Mouse (Mus musculus) G1E (cell line): ENCODE results near the gene Gm5108. TPM values are rescaled to one million over a fixed set of nuclear protein-coding genes. Genes with fewer than 3 reads are reported as not detected.

Source experiments
- ATAC-seq: 2 replicates; pipeline ENCODE4 v1.8.0; 2016; ENCODE audit warnings: mild to moderate bottlenecking; ENCODE audit not compliant: insufficient number of reproducible peaks, poor library complexity, low FRiP score, severe bottlenecking; ENCODE audit errors: extremely low read depth
- DNase-seq: peaks from one replicate; pipeline ENCODE4 v3.0.0; 2012; ENCODE audit warnings: low spot score
- H3K27me3 ChIP-seq: 2 replicates; pipeline ENCODE4 v1.6.1; 2012; ENCODE audit warnings: mild to moderate bottlenecking, low read length, inconsistent platforms; ENCODE audit not compliant: insufficient read depth
- H3K36me3 ChIP-seq: replicated peaks from 2 replicates; pipeline ENCODE3; 2012; ENCODE audit warnings: mild to moderate bottlenecking, inconsistent platforms
- H3K4me1 ChIP-seq: 2 replicates; pipeline ENCODE4 v1.6.1; 2012; ENCODE audit warnings: low read depth, low read length, inconsistent platforms, mixed read lengths; ENCODE audit not compliant: insufficient read depth
- H3K4me3 ChIP-seq: 2 replicates; pipeline ENCODE4 v1.5.1; 2012; ENCODE audit warnings: low read depth, mild to moderate bottlenecking, inconsistent platforms, low read length, moderate library complexity, mixed read lengths
- H3K9me3 ChIP-seq: replicated peaks from 2 replicates; pipeline ENCODE4 v1.6.1; 2012; ENCODE audit warnings: inconsistent platforms
- CTCF ChIP-seq: IDR thresholded peaks from 2 replicates; pipeline ENCODE4 v1.5.1; 2012; ENCODE audit warnings: low read depth, low read length, inconsistent platforms, mixed read lengths
- GATA1 ChIP-seq: IDR thresholded peaks from 2 replicates; pipeline ENCODE4 v1.6.1; 2012; ENCODE audit warnings: borderline replicate concordance, low read length, inconsistent platforms, mixed read lengths
- GATA2 ChIP-seq: IDR thresholded peaks from 2 replicates; pipeline ENCODE4 v1.6.1; 2012; ENCODE audit warnings: low read depth, low read length, inconsistent platforms, borderline replicate concordance
- POLR2AphosphoS5 ChIP-seq: IDR thresholded peaks from 2 replicates; pipeline ENCODE4 v1.6.1; 2012; ENCODE audit warnings: low read depth, low read length, inconsistent platforms; ENCODE audit not compliant: insufficient replicate concordance
- TAL1 ChIP-seq: conservative IDR thresholded peaks from 2 replicates; pipeline ENCODE4 v1.6.1; 2012; ENCODE audit warnings: low read depth, low read length, inconsistent platforms, mixed read lengths
- polyA plus RNA-seq: library from polyadenylated mRNA; stranded (reverse); fragments of >175 nt; gene quantifications from 2 replicates; pipeline ENCODE4 v1.2.3, GENCODE M21; 2012
- total RNA-seq, 2 experiments: library from RNA; stranded (forward) in 1 of 2; stranded (reverse) in 1 of 2; fragments of 200-1000 nt in 1 of 2; fragments of >200 nt in 1 of 2; fragmentation: Nextera tagmentation in 1 of 2; gene quantifications; 2 replicates each; pipeline ENCODE4 v1.2.3; 2014 to 2017

Gm5108 gene
- total and polyA plus RNA-seq, 3 experiments: not detected

DNA sequence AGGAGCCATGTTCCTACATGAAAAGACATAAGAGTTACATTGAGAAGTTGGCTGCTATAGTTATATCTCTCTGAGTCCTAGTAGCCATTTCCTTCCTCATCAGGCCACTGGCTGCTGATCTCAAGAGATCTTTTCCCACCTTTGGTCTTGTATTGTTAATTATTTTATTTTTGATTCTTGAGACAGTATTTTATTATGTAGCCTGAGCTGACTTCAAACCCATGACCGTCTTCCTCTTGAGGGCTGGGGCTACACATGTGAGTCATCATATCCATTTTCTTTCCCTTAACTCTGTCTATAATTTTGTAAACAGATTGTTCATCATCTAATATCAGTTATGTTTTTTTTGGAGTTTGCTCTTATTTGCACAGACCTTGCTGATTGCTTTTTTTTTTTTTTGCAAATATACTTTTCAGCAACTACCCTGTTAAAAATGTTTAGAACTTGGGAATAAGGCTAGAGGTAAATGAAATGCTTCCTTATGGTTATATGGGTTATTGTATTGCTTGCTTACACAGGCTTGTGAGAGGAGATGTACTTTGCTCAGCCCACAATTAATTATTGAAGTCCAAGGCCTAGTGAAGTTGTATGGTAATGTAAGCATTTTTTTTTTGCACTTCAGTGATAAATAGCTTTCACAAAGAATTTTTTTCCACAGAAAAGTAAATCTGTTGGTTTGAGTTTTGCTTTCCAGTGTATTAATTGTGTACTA lies 2.8 kb downstream of the Gm5108 start:
- H3K27me3 ChIP-seq: no peaks in the 10 kb centered on the region
- H3K4me1 ChIP-seq: no peaks in the 10 kb centered on the region
- H3K4me3 ChIP-seq: no peak overlapping the region
- TF ChIP-seq GATA2: no peak
- ATAC-seq (no peak), DNase-seq (no peak)
- H3K9me3 ChIP-seq: no peaks in the 10 kb centered on the region
- H3K36me3 ChIP-seq: no peaks in the 10 kb centered on the region

DNA sequence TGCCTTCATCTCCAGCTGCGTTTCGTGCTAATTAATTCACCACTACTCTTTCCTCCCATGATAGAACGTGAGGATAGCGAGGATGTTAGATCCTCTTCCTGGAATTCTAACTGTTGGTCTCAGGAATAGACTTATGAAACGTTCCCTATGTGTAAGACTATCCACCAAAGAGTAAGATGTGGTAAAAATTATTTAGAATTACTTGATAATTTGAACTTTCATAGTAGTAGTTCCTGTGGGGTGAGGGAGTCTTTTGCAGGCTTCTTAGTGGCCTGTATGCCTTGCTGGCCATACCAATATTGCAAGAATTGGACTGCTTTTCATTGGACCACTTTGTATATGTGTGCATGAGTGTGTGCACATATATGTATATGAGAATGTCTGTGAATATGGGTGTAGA lies 4.9 kb downstream of the Gm5108 start, which contains the start of gene Gm21905:
Gene Gm21905, minus strand, starts transcription at position 101 of the 400 bp plus-strand sequence.
- no peaks in the 10 kb centered on the region for H3K9me3 ChIP-seq
- no peaks in the 10 kb centered on the region for H3K4me1 ChIP-seq
- H3K27me3 ChIP-seq: no peaks in the 10 kb centered on the region
- ATAC-seq (no peak), DNase-seq (no peak)
- no peak for TF ChIP-seq GATA2
- TF ChIP-seq GATA1: no peak
- no peak for TF ChIP-seq POLR2AphosphoS5
- TF ChIP-seq CTCF: no peak
- TF ChIP-seq TAL1: no peak
- H3K4me3 ChIP-seq: no peak within 1 kb of the TSS
- H3K36me3 ChIP-seq: no peaks in the 10 kb centered on the region

DNA sequence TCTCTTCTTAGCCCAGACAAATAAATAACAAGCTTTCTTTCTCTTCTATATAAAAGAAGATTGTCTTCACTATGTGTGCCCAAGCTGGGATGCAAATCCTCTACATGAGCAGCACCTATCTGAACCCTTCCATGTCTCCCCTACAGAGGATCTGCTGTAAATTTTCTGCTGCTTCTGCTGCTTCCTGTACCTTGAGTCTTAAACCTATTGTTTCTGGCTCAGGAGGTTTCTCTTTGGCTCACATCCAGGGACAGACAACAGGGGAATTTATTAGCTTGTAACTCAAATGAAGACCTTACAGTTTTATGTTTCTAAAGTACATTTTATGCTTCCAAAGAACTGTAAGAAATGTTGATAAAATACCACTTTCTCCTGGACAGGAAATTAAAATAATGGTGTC lies 5.5 kb downstream of the Gm5108 start:
- Histone ChIP-seq H3K36me3 (no peaks in the 10 kb centered on the region), H3K4me1 (no peaks in the 10 kb centered on the region), H3K27me3 (no peaks in the 10 kb centered on the region), H3K9me3 (no peaks in the 10 kb centered on the region), H3K4me3 (no peak overlapping the region)
- ATAC-seq (no peak), DNase-seq (no peak)
- no peak for TF ChIP-seq GATA2
- TF ChIP-seq POLR2AphosphoS5: no peak
- no peak for TF ChIP-seq CTCF
- no peak for TF ChIP-seq GATA1
- TF ChIP-seq TAL1: no peak

DNA sequence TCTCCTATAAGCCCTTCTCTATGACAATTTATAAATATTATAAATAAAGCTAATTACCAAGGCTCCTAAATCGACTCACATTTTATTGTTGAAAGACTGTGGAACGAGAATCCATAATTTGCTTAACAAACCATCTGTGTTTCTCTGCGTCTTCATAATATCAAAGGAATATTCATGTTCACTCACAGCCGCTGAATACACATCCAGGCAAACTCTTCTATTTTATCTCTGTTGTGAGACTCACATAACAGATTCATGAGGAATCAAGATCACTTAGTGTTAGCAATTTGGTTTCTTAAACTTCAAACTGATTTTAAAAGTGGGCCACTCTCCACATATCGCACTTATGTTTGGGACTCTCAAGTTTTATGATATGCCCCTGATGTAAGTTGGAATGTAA lies 6.6 kb downstream of the Gm5108 start:
- ATAC-seq: no peak
- H3K36me3 ChIP-seq: no peaks in the 10 kb centered on the region
- H3K27me3 ChIP-seq: no peaks in the 10 kb centered on the region
- no peak overlapping the region for H3K4me3 ChIP-seq
- no peak for TF ChIP-seq POLR2AphosphoS5
- no peak for TF ChIP-seq GATA2
- no peaks in the 10 kb centered on the region for H3K4me1 ChIP-seq
- H3K9me3 ChIP-seq: no peaks in the 10 kb centered on the region
- DNase-seq: no peak

DNA sequence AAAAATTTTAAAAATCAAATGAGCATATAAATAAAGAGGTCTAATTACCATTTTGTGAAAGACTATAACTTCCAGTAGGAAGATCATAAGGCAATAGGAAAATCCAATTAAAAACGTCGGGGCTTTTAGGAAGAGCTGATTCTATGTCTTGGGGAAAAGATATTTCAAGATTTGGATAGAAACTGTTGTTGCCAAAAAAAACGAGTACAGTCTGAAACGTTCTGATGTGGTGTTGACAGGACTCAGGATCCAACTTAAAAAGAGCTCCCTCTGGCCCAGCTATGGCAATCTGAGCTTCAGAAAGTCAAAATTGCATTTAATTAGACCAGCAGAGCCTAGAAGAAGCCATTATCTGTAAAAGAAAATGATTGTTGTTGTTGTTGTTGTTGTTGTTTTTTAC lies 12.6 kb downstream of the Gm5108 start:
- no peak for ATAC-seq
- H3K4me3 ChIP-seq: no peak overlapping the region
- peaks cover 10% of the 10 kb centered on the region; the same call in 1 of the 2 replicates for H3K27me3 ChIP-seq
- DNase-seq: no peak
- no peaks in the 10 kb centered on the region for H3K36me3 ChIP-seq
- TF ChIP-seq CTCF (no peak), POLR2AphosphoS5 (no peak)
- H3K4me1 ChIP-seq: no peaks in the 10 kb centered on the region
- no peaks in the 10 kb centered on the region for H3K9me3 ChIP-seq

DNA sequence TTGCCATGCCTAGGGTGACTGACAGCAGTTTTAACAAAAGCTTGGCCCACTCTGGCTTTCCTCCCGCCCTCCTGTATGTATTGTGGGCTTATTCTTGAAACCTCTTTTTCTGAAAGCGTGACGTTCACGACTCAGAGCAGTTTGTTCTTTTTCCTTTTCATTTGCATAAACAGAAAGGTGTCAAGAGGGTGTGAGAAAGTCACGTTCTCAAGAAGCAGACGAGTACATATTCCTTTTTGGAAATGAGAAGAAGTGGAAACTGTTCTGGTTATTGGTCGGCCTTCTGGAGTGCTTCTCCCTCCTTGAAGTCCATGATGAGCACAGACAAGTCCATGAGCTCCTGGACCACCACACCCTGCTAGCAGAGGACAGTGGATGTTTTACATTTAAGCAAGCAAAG lies 14.0 kb downstream of the Gm5108 start:
- Histone ChIP-seq H3K9me3 (no peaks in the 10 kb centered on the region), H3K4me1 (no peaks in the 10 kb centered on the region), H3K4me3 (no peak overlapping the region), H3K36me3 (no peaks in the 10 kb centered on the region), H3K27me3 (peaks cover 10% of the 10 kb centered on the region; the same call in 1 of the 2 replicates)
- TF ChIP-seq TAL1: no peak
- TF ChIP-seq GATA2: no peak
- TF ChIP-seq CTCF: no peak
- no peak for TF ChIP-seq POLR2AphosphoS5
- TF ChIP-seq GATA1: no peak
- DNase-seq (no peak), ATAC-seq (no peak)

DNA sequence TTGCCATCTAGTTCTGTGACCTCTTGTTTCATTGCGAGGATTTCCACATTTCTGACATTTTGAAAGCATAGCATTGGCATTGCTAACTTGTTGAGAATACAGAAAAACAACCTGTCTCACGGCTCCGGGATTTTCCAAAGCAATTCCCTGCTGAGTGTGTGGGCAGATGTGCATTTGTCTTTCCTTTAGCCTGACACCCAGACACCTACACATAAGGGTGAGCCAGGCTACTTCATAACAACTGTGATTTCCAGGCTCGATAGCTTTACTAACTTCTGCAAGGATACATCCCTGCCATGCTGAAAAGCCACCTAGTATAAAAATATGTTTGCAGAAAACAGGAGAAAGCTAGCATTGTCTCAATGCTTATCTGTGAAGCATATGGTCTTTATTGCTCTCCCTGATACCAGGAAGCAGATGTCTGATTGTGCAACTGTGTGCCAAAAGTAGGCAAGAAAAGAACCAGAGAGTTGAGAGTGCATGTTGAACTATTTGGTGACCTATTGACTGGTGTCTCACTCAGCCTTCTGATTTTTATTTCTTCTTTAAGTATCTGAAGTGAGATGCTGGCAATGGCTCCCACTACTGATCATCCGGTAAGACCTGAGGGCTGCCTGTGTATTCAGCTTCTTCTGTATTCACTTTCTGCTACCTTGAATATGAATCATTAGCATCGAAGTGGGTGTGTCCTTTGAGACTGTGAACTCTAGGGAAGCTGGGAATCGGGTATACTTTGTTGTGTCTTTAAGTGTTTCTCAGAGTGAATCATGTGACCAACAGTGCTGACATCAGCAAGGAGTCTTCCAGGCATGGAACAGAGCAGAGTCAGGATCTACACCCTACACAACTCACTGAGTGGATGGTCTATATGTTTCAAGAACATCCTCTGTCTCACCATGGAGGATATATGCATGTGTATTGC lies 20.5 kb downstream of the Gm5108 start:
- TF ChIP-seq GATA1 (no peak), POLR2AphosphoS5 (no peak), GATA2 (no peak), CTCF (no peak), TAL1 (no peak)
- DNase-seq (no peak), ATAC-seq (no peak)
- H3K4me1 ChIP-seq: no peaks in the 10 kb centered on the region
- H3K36me3 ChIP-seq: no peaks in the 10 kb centered on the region
- H3K9me3 ChIP-seq: no peaks in the 10 kb centered on the region
- H3K27me3 ChIP-seq: no peaks in the 10 kb centered on the region
- H3K4me3 ChIP-seq: no peak overlapping the region
